Mouse (Mus musculus) cerebellum, postnatal 14 days (tissue): ENCODE data around the gene Pde7b.
A peak's percentile ranks its signal among the peaks of the same experiment; 100 is the strongest.

Experiments used
- DNase-seq, 2 experiments: peaks; one replicate each; pipeline ENCODE4 v3.0.0; 2021; ENCODE audit warnings: mixed read lengths in 2 of 2

The Pde7b gene

GRCm38 (mm10) chr10:20719201-20719600, 5.7 kb downstream of the Pde7b start:
- DNase-seq, result no peak

- DNase-seq, result no peak
These were observed 24.2 kb downstream of the Pde7b start for GRCm38 (mm10) chr10:20700633-20701032.

- no peak for DNase-seq
These were observed 25.0 kb downstream of the Pde7b start for GRCm38 (mm10) chr10:20699874-20700273.

- no peak for DNase-seq
These were observed 29.2 kb downstream of the Pde7b start for GRCm38 (mm10) chr10:20695637-20696036.

GRCm38 (mm10) chr10:20690002-20690401, 34.9 kb downstream of the Pde7b start:
- no peak for DNase-seq

- no peak for DNase-seq
These were observed 40.7 kb downstream of the Pde7b start for GRCm38 (mm10) chr10:20684151-20684550.

- DNase-seq, result no peak
These were observed 43.9 kb downstream of the Pde7b start for GRCm38 (mm10) chr10:20680986-20681385.

GRCm38 (mm10) chr10:20675321-20675720, 49.6 kb downstream of the Pde7b start:
- peak; percentile 72 to 76 for DNase-seq

- DNase-seq, result no peak
These were observed 51.1 kb downstream of the Pde7b start for GRCm38 (mm10) chr10:20673798-20674197.

GRCm38 (mm10) chr10:20672591-20672990, 52.3 kb downstream of the Pde7b start:
- no peak for DNase-seq

- no peak for DNase-seq
These were observed 53.3 kb downstream of the Pde7b start for GRCm38 (mm10) chr10:20671621-20672020.

- no peak for DNase-seq
These were observed 54.3 kb downstream of the Pde7b start for GRCm38 (mm10) chr10:20670541-20670940.

GRCm38 (mm10) chr10:20669467-20669866, 55.4 kb downstream of the Pde7b start:
- no peak for DNase-seq

GRCm38 (mm10) chr10:20668577-20668976, 56.3 kb downstream of the Pde7b start:
- DNase-seq, result no peak

- no peak for DNase-seq
These were observed 58.2 kb downstream of the Pde7b start for GRCm38 (mm10) chr10:20666655-20667054.

GRCm38 (mm10) chr10:20662951-20663350, 61.9 kb downstream of the Pde7b start:
- no peak for DNase-seq

- no peak for DNase-seq
These were observed 63.2 kb downstream of the Pde7b start for GRCm38 (mm10) chr10:20661684-20662083.

GRCm38 (mm10) chr10:20659718-20660117, 65.2 kb downstream of the Pde7b start:
- no peak for DNase-seq

GRCm38 (mm10) chr10:20659268-20659667, 65.6 kb downstream of the Pde7b start:
- no peak for DNase-seq

- DNase-seq, result no peak
These were observed 66.2 kb downstream of the Pde7b start for GRCm38 (mm10) chr10:20658716-20659115.

- peak; percentile 43 to 66 for DNase-seq
These were observed 67.4 kb downstream of the Pde7b start for GRCm38 (mm10) chr10:20657316-20658081.

- DNase-seq, result no peak
These were observed 70.3 kb downstream of the Pde7b start for GRCm38 (mm10) chr10:20654590-20654989.

GRCm38 (mm10) chr10:20654187-20654586, 70.7 kb downstream of the Pde7b start:
- DNase-seq, result no peak

GRCm38 (mm10) chr10:20653299-20653698, 71.6 kb downstream of the Pde7b start:
- DNase-seq, result no peak

GRCm38 (mm10) chr10:20636381-20636780, 88.5 kb downstream of the Pde7b start:
- DNase-seq, result no peak
